In the genomic region with DNA sequence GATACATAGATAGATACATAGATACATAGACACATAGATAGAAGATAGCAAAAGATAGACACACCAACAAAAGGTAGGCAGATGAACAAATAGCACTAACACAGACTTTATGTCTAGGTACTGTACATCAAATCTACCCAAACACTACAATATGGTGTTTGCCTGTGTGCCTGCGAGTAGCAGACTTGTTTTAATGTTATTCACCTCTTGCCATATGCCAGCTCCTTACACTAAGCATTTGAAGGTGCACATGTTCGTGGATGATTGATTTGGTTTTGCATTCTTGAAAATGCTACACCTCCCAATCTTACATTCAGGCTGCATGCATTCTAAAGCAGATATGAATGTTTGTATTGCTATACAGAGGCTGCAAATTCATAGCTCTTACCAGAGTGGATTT, we compare ENCODE assay signal across 21 mouse cellular contexts.
A peak's percentile ranks its signal among the peaks of the same experiment; 100 is the strongest.
DNase-seq lines count a peak whose midpoint lies in the region; ATAC-seq lines count a peak whose summit lies in the region.
"Had no signal": no experiment of that assay in that cellular context is flagged by ENCODE, and none has a peak within 500 bp of the region (broad histone marks: within the 10 kb centered on the region; RNA-seq: fewer than 3 reads in every experiment).

No protein-coding gene starts in this region.

- H3K27me3 ChIP-seq in embryonic facial prominence, embryonic 12.5 days = no peaks in the 10 kb centered on the region
- H3K27me3 ChIP-seq in embryonic facial prominence, embryonic 10.5 days (replicated peaks; ENCODE audit: low read depth, poor library complexity, severe bottlenecking) = no peaks in the 10 kb centered on the region
- no peaks in the 10 kb centered on the region for H3K27me3 ChIP-seq in forebrain, embryonic 14.5 days (replicated peaks; ENCODE audit: control insufficient read depth, insufficient read depth, low read length)
- no peaks in the 10 kb centered on the region for H3K27me3 ChIP-seq in forebrain, embryonic 11.5 days (ENCODE audit: control insufficient read depth, insufficient read depth, low read length)
- H3K27me3 ChIP-seq in forebrain, embryonic 16.5 days (replicated peaks; ENCODE audit: control insufficient read depth, insufficient read depth, low read length) = no peaks in the 10 kb centered on the region
- H3K27me3 ChIP-seq in forebrain, embryonic 12.5 days = no peaks in the 10 kb centered on the region
- H3K27me3 ChIP-seq: CH12.LX, Patski had no signal

- H3K9ac ChIP-seq in embryonic facial prominence, embryonic 12.5 days = peak overlapping the region; percentile 33; the same call in 1 of the 2 replicates
- no peak overlapping the region for H3K9ac ChIP-seq in forebrain, embryonic 14.5 days (ENCODE audit: low read length)
- no peak overlapping the region for H3K9ac ChIP-seq in forebrain, embryonic 11.5 days (ENCODE audit: low read length)
- H3K9ac ChIP-seq in forebrain, embryonic 16.5 days (replicated peaks; ENCODE audit: low read depth, low read length) = no peak overlapping the region
- no peak overlapping the region for H3K9ac ChIP-seq in forebrain, embryonic 12.5 days

- H3K4me2 ChIP-seq in embryonic facial prominence, embryonic 12.5 days (replicated peaks) = no peak overlapping the region
- H3K4me2 ChIP-seq in forebrain, embryonic 14.5 days (ENCODE audit: low read length) = no peak overlapping the region
- H3K4me2 ChIP-seq in forebrain, embryonic 11.5 days (ENCODE audit: low read depth, low read length, severe bottlenecking) = no peak overlapping the region
- H3K4me2 ChIP-seq in forebrain, embryonic 16.5 days (ENCODE audit: low read length) = no peak overlapping the region
- H3K4me2 ChIP-seq in forebrain, embryonic 12.5 days = no peak overlapping the region

- WGBS in embryonic facial prominence, embryonic 12.5 days = 84% methylated on average over 2 of the region's 2 CpGs
- 87% methylated on average over 2 of the region's 2 CpGs for WGBS in embryonic facial prominence, embryonic 10.5 days
- 72% methylated on average over 2 of the region's 2 CpGs for WGBS in forebrain, embryonic 14.5 days
- WGBS in forebrain, embryonic 11.5 days = 91% methylated on average over 2 of the region's 2 CpGs
- 58% methylated on average over 2 of the region's 2 CpGs for WGBS in forebrain, embryonic 16.5 days
- 85% methylated on average over 2 of the region's 2 CpGs for WGBS in forebrain, embryonic 12.5 days

- ATAC-seq in embryonic facial prominence, embryonic 12.5 days (ENCODE audit: insufficient number of reproducible peaks, insufficient read depth, low FRiP score, low TSS enrichment) = no peak
- peak; percentile 55; the same call in 1 of the 2 replicates for ATAC-seq in forebrain, embryonic 14.5 days
- ATAC-seq in forebrain, embryonic 11.5 days (replicated peaks; ENCODE audit: low FRiP score) = no peak
- peak; percentile 57; the same call in 1 of the 2 replicates for ATAC-seq in forebrain, embryonic 16.5 days
- no peak for ATAC-seq in forebrain, embryonic 12.5 days (ENCODE audit: low FRiP score)
- ATAC-seq: activated CD4-positive, CD25-positive, alpha-beta regulatory T cell, adult 4 months; CD4-positive, CD25-positive, alpha-beta regulatory T cell, adult 4 months; Patski had no signal

- no peaks in the 10 kb centered on the region for H3K9me3 ChIP-seq in embryonic facial prominence, embryonic 12.5 days
- 0 out of 2 replicates have a peak, but pooled peaks cover 4% of the 10 kb centered on the region for H3K9me3 ChIP-seq in embryonic facial prominence, embryonic 10.5 days
- H3K9me3 ChIP-seq in forebrain, embryonic 14.5 days (replicated peaks; ENCODE audit: control insufficient read depth, low read length) = no peaks in the 10 kb centered on the region
- H3K9me3 ChIP-seq in forebrain, embryonic 11.5 days (ENCODE audit: control insufficient read depth, low read length) = no peaks in the 10 kb centered on the region
- no peaks in the 10 kb centered on the region for H3K9me3 ChIP-seq in forebrain, embryonic 16.5 days (ENCODE audit: control insufficient read depth, low read length)
- 0 out of 2 replicates have a peak, but pooled peaks cover 6% of the 10 kb centered on the region for H3K9me3 ChIP-seq in forebrain, embryonic 12.5 days

- no peak overlapping the region for H3K4me3 ChIP-seq in embryonic facial prominence, embryonic 12.5 days
- no peak overlapping the region for H3K4me3 ChIP-seq in embryonic facial prominence, embryonic 10.5 days
- H3K4me3 ChIP-seq in forebrain, embryonic 14.5 days (ENCODE audit: low read depth, low read length) = no peak overlapping the region
- no peak overlapping the region for H3K4me3 ChIP-seq in forebrain, embryonic 11.5 days (ENCODE audit: low read depth, low read length)
- no peak overlapping the region for H3K4me3 ChIP-seq in forebrain, embryonic 16.5 days (replicated peaks; ENCODE audit: low read length)
- H3K4me3 ChIP-seq in forebrain, embryonic 12.5 days (replicated peaks) = no peak overlapping the region

- no peaks in the 10 kb centered on the region for H3K4me1 ChIP-seq in embryonic facial prominence, embryonic 12.5 days
- peaks cover 4% of the 10 kb centered on the region for H3K4me1 ChIP-seq in embryonic facial prominence, embryonic 10.5 days
- H3K4me1 ChIP-seq in forebrain, embryonic 14.5 days (ENCODE audit: control insufficient read depth, insufficient read depth, low read length) = no peaks in the 10 kb centered on the region
- no peaks in the 10 kb centered on the region for H3K4me1 ChIP-seq in forebrain, embryonic 11.5 days (replicated peaks; ENCODE audit: control insufficient read depth, insufficient read depth, low read length)
- peaks cover 3% of the 10 kb centered on the region; the same call in 1 of the 2 replicates for H3K4me1 ChIP-seq in forebrain, embryonic 16.5 days (replicated peaks; ENCODE audit: control insufficient read depth, insufficient read depth, low read length)
- no peaks in the 10 kb centered on the region for H3K4me1 ChIP-seq in forebrain, embryonic 12.5 days

- H3K27ac ChIP-seq in embryonic facial prominence, embryonic 12.5 days = no peak overlapping the region
- no peak overlapping the region for H3K27ac ChIP-seq in embryonic facial prominence, embryonic 10.5 days (replicated peaks)
- H3K27ac ChIP-seq in forebrain, embryonic 14.5 days (ENCODE audit: low read depth, low read length) = no peak overlapping the region
- H3K27ac ChIP-seq in forebrain, embryonic 11.5 days (ENCODE audit: low read depth, low read length) = no peak overlapping the region; the same call in 1 of the 2 replicates
- no peak overlapping the region for H3K27ac ChIP-seq in forebrain, embryonic 16.5 days (ENCODE audit: low read length)
- H3K27ac ChIP-seq in forebrain, embryonic 12.5 days = no peak overlapping the region

- H3K36me3 ChIP-seq in embryonic facial prominence, embryonic 12.5 days = no peaks in the 10 kb centered on the region
- H3K36me3 ChIP-seq in embryonic facial prominence, embryonic 10.5 days (replicated peaks) = no peaks in the 10 kb centered on the region
- H3K36me3 ChIP-seq in forebrain, embryonic 14.5 days (ENCODE audit: control insufficient read depth, insufficient read depth, low read length) = no peaks in the 10 kb centered on the region
- no peaks in the 10 kb centered on the region for H3K36me3 ChIP-seq in forebrain, embryonic 11.5 days (ENCODE audit: control insufficient read depth, insufficient read depth, low read length)
- H3K36me3 ChIP-seq in forebrain, embryonic 16.5 days (ENCODE audit: control insufficient read depth, insufficient read depth) = no peaks in the 10 kb centered on the region
- H3K36me3 ChIP-seq in forebrain, embryonic 12.5 days (replicated peaks) = no peaks in the 10 kb centered on the region
- H3K36me3 ChIP-seq: G1E had no signal

- DNase-seq in embryonic facial prominence, embryonic 10.5 days (ENCODE audit: low spot score) = no peak
- peak; percentile 44 for DNase-seq in forebrain, embryonic 14.5 days (ENCODE audit: low spot score)
- DNase-seq in forebrain, embryonic 11.5 days (ENCODE audit: low spot score) = no peak
- no peak for DNase-seq in yolk sac, embryonic 10.5 days (ENCODE audit: low spot score)
- DNase-seq: adrenal gland, adult 8-10 months; adrenal gland, postnatal 14 days; adrenal gland, postnatal 36 days; B cell, adult 2 months; cerebellum, adult 11-12 months; cerebellum, adult 2 months; cerebellum, adult 9-10 months; cerebellum, postnatal 10 days; cerebellum, postnatal 25 days had no signal

Comparison
In these comparisons a context has a peak if more than half of its experiments do, and no peak if none do; other contexts are left out.
1. ATAC-seq: peak in forebrain, embryonic 14.5 days (single experiment) and forebrain, embryonic 16.5 days (single experiment); none in embryonic facial prominence, embryonic 12.5 days (single experiment), forebrain, embryonic 11.5 days (single experiment) and forebrain, embryonic 12.5 days (single experiment).